Mouse (Mus musculus) cerebellum, postnatal 14 days (tissue): ENCODE measurements around the gene Exoc2.

Source experiments
- DNase-seq, 2 experiments: peaks; one replicate each; pipeline ENCODE4 v3.0.0; 2021; ENCODE audit warnings: mixed read lengths in 2 of 2

The Exoc2 gene

GRCm38 (mm10) chr13:30888480-30888879 is 85.4 kb downstream of the Exoc2 start:
- DNase-seq, result peak; percentile 72 to 87

GRCm38 (mm10) chr13:30880310-30880709 is 93.6 kb downstream of the Exoc2 start:
- DNase-seq, result no peak

- peak; percentile 84 to 86 for DNase-seq
These were observed 94.0 kb downstream of the Exoc2 start for GRCm38 (mm10) chr13:30879871-30880270.

GRCm38 (mm10) chr13:30875825-30876224 is 98.1 kb downstream of the Exoc2 start:
- DNase-seq, result no peak

GRCm38 (mm10) chr13:30873472-30873871 is 100.4 kb downstream of the Exoc2 start:
- no peak for DNase-seq

- DNase-seq, result no peak
These were observed 108.4 kb downstream of the Exoc2 start for GRCm38 (mm10) chr13:30865486-30865885.

- DNase-seq, result no peak
These were observed 109.9 kb downstream of the Exoc2 start for GRCm38 (mm10) chr13:30864042-30864441.

- no peak for DNase-seq
These were observed 115.5 kb downstream of the Exoc2 start for GRCm38 (mm10) chr13:30858421-30858820.

GRCm38 (mm10) chr13:30850736-30851135 is 123.2 kb downstream of the Exoc2 start:
- no peak for DNase-seq

- no peak for DNase-seq
These were observed 125.9 kb downstream of the Exoc2 start for GRCm38 (mm10) chr13:30848001-30848400.

GRCm38 (mm10) chr13:30846506-30846905 is 127.4 kb downstream of the Exoc2 start:
- DNase-seq, result no peak

GRCm38 (mm10) chr13:30843049-30843448 is 130.8 kb downstream of the Exoc2 start:
- DNase-seq, result no peak

GRCm38 (mm10) chr13:30841843-30842242 is 132.1 kb downstream of the Exoc2 start:
- DNase-seq, result no peak

GRCm38 (mm10) chr13:30841306-30841705 is 132.6 kb downstream of the Exoc2 start:
- DNase-seq, result no peak

GRCm38 (mm10) chr13:30840700-30841099 is 133.2 kb downstream of the Exoc2 start:
- DNase-seq, result no peak

GRCm38 (mm10) chr13:30836342-30836741 is 137.6 kb downstream of the Exoc2 start:
- no peak for DNase-seq

GRCm38 (mm10) chr13:30834859-30835258 is 139.0 kb downstream of the Exoc2 start:
- no peak for DNase-seq

- DNase-seq, result no peak
These were observed 139.5 kb downstream of the Exoc2 start for GRCm38 (mm10) chr13:30834349-30834748.

- DNase-seq, result no peak
These were observed 140.3 kb downstream of the Exoc2 start for GRCm38 (mm10) chr13:30833476-30834149.

- DNase-seq, result no peak
These were observed 142.5 kb downstream of the Exoc2 start for GRCm38 (mm10) chr13:30831369-30831768.

- DNase-seq, result no peak
These were observed 147.4 kb downstream of the Exoc2 start for GRCm38 (mm10) chr13:30826511-30826910.

GRCm38 (mm10) chr13:30824903-30825302 is 149.0 kb downstream of the Exoc2 start:
- DNase-seq, result no peak

GRCm38 (mm10) chr13:30820555-30820954 is 153.3 kb downstream of the Exoc2 start:
- no peak for DNase-seq

- no peak for DNase-seq
These were observed 154.0 kb downstream of the Exoc2 start for GRCm38 (mm10) chr13:30819891-30820290.

GRCm38 (mm10) chr13:30817436-30817835 is 156.5 kb downstream of the Exoc2 start:
- DNase-seq, result no peak
